Mouse (Mus musculus) bone marrow macrophage, adult 2 months (primary cell): ENCODE data around the gene Ppp1r15a.

Experiments used
- CTCF ChIP-seq: IDR thresholded peaks from 2 replicates; pipeline ENCODE4 v1.5.1; 2012; ENCODE audit warnings: low read depth, mild to moderate bottlenecking, low read length, moderate library complexity
- POLR2A ChIP-seq: IDR thresholded peaks from 2 replicates; pipeline ENCODE4 v1.6.1; 2012; ENCODE audit warnings: mild to moderate bottlenecking, low read depth, low read length, borderline replicate concordance

- TF ChIP-seq CTCF (no peak), POLR2A (no peak)
These were observed 34.8 kb downstream of the Ppp1r15a start for GRCm38 (mm10) chr7:45491264-45491663.
